Mouse (Mus musculus) testis, adult 2 months (tissue): Measurements from ENCODE around the gene Cope. TPM values are rescaled to one million over a fixed set of nuclear protein-coding genes. Genes with fewer than 3 reads are reported as not detected.

Experiments used
- H3K27ac ChIP-seq: fragments of 200-500 bp; 2 replicates; pipeline ENCODE4 v1.5.1; 2012; ENCODE audit warnings: low read depth, low read length; ENCODE audit not compliant: control insufficient read depth, insufficient read depth
- H3K27me3 ChIP-seq: fragments of 200-500 bp; 2 replicates; pipeline ENCODE4 v1.6.1; 2012; ENCODE audit warnings: mild to moderate bottlenecking, low read length, moderate library complexity; ENCODE audit not compliant: control insufficient read depth, insufficient read depth
- H3K36me3 ChIP-seq: fragments of 200-500 bp; 2 replicates; pipeline ENCODE4 v1.6.1; 2012; ENCODE audit warnings: mild to moderate bottlenecking, low read length; ENCODE audit not compliant: control insufficient read depth, insufficient read depth
- H3K4me1 ChIP-seq: fragments of 200-500 bp; 2 replicates; pipeline ENCODE4 v1.6.1; 2012; ENCODE audit warnings: low read length; ENCODE audit not compliant: control insufficient read depth, insufficient read depth
- H3K4me3 ChIP-seq: fragments of 200-500 bp; 2 replicates; pipeline ENCODE4 v1.5.1; 2012; ENCODE audit warnings: low read depth, mild to moderate bottlenecking, low read length, moderate library complexity, mixed read lengths; ENCODE audit not compliant: control insufficient read depth
- CTCF ChIP-seq: fragments of 200-500 bp; IDR thresholded peaks from 2 replicates; pipeline ENCODE4 v1.5.1; 2012; ENCODE audit warnings: low read depth, mild to moderate bottlenecking, inconsistent platforms, low read length, moderate library complexity; ENCODE audit not compliant: control insufficient read depth, insufficient read depth, insufficient replicate concordance
- POLR2A ChIP-seq: fragments of 200-500 bp; IDR thresholded peaks from 2 replicates; pipeline ENCODE4 v1.6.1; 2012; ENCODE audit warnings: low read depth, mild to moderate bottlenecking, inconsistent platforms, low read length, moderate library complexity; ENCODE audit not compliant: control insufficient read depth
- polyA plus RNA-seq: library from polyadenylated mRNA; depleted of rRNA; stranded (reverse); fragments of >200 nt; gene quantifications from 2 replicates; pipeline ENCODE4 v1.2.3, GENCODE M21; 2012

Gene Cope
- polyA plus RNA-seq, 1 experiment: 102 TPM

GRCm38 (mm10) chr8:70302901-70303300, 583 bp downstream of the Cope start:
- peak overlapping the region; percentile 91 for H3K27ac ChIP-seq
- TF ChIP-seq POLR2A (no peak), CTCF (no peak)
- H3K36me3 ChIP-seq: no peaks in the 10 kb centered on the region; the same call in 1 of the 2 replicates

GRCm38 (mm10) chr8:70309311-70309710, 7.0 kb downstream of the Cope start:
- no peaks in the 10 kb centered on the region for H3K27me3 ChIP-seq
- TF ChIP-seq CTCF (peak; percentile 63), POLR2A (no peak)
- H3K36me3 ChIP-seq: no peaks in the 10 kb centered on the region; the same call in none of the 2 replicates
- H3K4me1 ChIP-seq: no peaks in the 10 kb centered on the region
- H3K4me3 ChIP-seq: no peak overlapping the region
- no peak overlapping the region for H3K27ac ChIP-seq

More at GRCm38 (mm10) chr8:70302901-70303300, 583 bp downstream of the Cope start:
- Histone ChIP-seq H3K4me1 (peaks cover 2% of the 10 kb centered on the region; the same call in 1 of the 2 replicates), H3K4me3 (peak overlapping the region; percentile 93), H3K27me3 (no peaks in the 10 kb centered on the region)

GRCm38 (mm10) chr8:70313399-70313798, 11.1 kb downstream of the Cope start:
- no peak overlapping the region for H3K27ac ChIP-seq
- no peaks in the 10 kb centered on the region for H3K27me3 ChIP-seq
- TF ChIP-seq CTCF (no peak), POLR2A (no peak)
- peaks cover 19% of the 10 kb centered on the region for H3K4me1 ChIP-seq
- H3K36me3 ChIP-seq: no peaks in the 10 kb centered on the region
- no peak overlapping the region for H3K4me3 ChIP-seq

- peaks cover 19% of the 10 kb centered on the region for H3K4me1 ChIP-seq
- H3K4me3 ChIP-seq: peak within 1 kb of the TSS; percentile 82
- no peaks in the 10 kb centered on the region for H3K27me3 ChIP-seq
- TF ChIP-seq POLR2A (no peak), CTCF (no peak)
- H3K27ac ChIP-seq: no peak within 1 kb of the TSS
- H3K36me3 ChIP-seq: no peaks in the 10 kb centered on the region
Observed at GRCm38 (mm10) chr8:70315624-70316510, 13.5 kb downstream of the Cope start, which contains the start of gene Cers1. Cers1 (plus strand) TSS chr8:70315775.

- Histone ChIP-seq H3K36me3 (no peaks in the 10 kb centered on the region), H3K27me3 (no peaks in the 10 kb centered on the region), H3K4me1 (peaks cover 19% of the 10 kb centered on the region), H3K4me3 (no peak overlapping the region; the same call in 1 of the 2 replicates), H3K27ac (no peak overlapping the region)
- TF ChIP-seq CTCF (no peak), POLR2A (no peak)
Observed at GRCm38 (mm10) chr8:70316511-70317504, 14.5 kb downstream of the Cope start.

GRCm38 (mm10) chr8:70317872-70318271, 15.6 kb downstream of the Cope start:
- no peak for TF ChIP-seq CTCF
- no peaks in the 10 kb centered on the region for H3K36me3 ChIP-seq
- H3K27ac ChIP-seq: no peak overlapping the region
- no peak overlapping the region for H3K4me3 ChIP-seq
- H3K4me1 ChIP-seq: peaks cover 19% of the 10 kb centered on the region
- no peaks in the 10 kb centered on the region for H3K27me3 ChIP-seq
